Mouse (Mus musculus) heart, postnatal 0 days (tissue): ENCODE results near the gene Mrm3.

ENCODE experiments used
- CTCF ChIP-seq: IDR thresholded peaks from 2 replicates; pipeline ENCODE4 v1.5.1; 2016; ENCODE audit warnings: antibody characterized with exemption, control low read depth, low read depth
- EP300 ChIP-seq: IDR thresholded peaks from 2 replicates; pipeline ENCODE4 v1.6.1; 2016; ENCODE audit warnings: antibody characterized with exemption, low read depth

DNA sequence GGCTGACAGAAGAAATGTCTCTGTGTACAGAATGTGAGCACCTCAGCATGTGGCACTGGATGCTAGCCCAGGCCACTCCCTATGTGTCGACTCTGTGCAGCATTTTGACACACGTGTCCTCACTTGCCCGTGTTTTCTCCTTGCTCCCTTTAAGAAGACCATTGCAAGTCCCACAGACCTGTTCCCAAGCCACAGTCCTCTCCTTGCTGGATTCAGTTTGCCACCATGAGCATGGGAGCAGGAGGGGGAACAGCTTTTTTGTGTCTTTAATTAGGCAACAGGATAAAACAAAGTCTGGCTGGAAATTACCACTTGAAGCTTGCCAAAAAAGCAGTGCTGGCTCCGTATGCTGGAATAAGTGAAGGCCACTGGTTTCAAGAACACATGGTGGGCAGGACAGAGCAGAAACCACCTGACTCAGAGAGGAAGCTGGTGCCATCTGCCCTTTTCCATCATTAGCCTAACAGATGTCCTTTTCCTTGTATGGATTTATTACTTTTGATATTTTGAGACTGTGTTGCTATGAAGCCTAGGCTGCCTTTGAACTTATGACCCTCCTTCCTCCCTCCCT lies 12.0 kb downstream of the Mrm3 start:
- TF ChIP-seq EP300 (no peak), CTCF (no peak)
